Mouse (Mus musculus) embryonic facial prominence, embryonic 10.5 days (tissue): Measurements from ENCODE around the gene Tnfrsf12a. TPM values are rescaled to one million over a fixed set of nuclear protein-coding genes. Genes with fewer than 3 reads are reported as not detected.

Experiments used
- DNase-seq: peaks from one replicate; pipeline ENCODE4 v3.0.0-alpha.2; 2017; ENCODE audit warnings: low spot score
- H3K27ac ChIP-seq: fragments of 300-500 bp; sonication (generic); replicated peaks from 2 replicates; pipeline ENCODE4 v1.5.1; 2016; ENCODE audit warnings: mild to moderate bottlenecking
- H3K27me3 ChIP-seq: fragments of 300-500 bp; sonication (generic); replicated peaks from 2 replicates; pipeline ENCODE4 v1.6.1; 2016; ENCODE audit warnings: low read depth, mild to moderate bottlenecking; ENCODE audit not compliant: poor library complexity, severe bottlenecking
- H3K36me3 ChIP-seq: fragments of 300-500 bp; sonication (generic); replicated peaks from 2 replicates; pipeline ENCODE4 v1.6.1; 2016; ENCODE audit warnings: mild to moderate bottlenecking, moderate library complexity
- H3K4me1 ChIP-seq: fragments of 300-500 bp; sonication (generic); 2 replicates; pipeline ENCODE4 v1.6.1; 2016
- H3K4me3 ChIP-seq: fragments of 300-500 bp; sonication (generic); 2 replicates; pipeline ENCODE4 v1.5.1; 2016; ENCODE audit warnings: mild to moderate bottlenecking, moderate library complexity
- H3K9me3 ChIP-seq: fragments of 300-500 bp; sonication (generic); 2 replicates; pipeline ENCODE4 v1.6.1; 2016; ENCODE audit warnings: mild to moderate bottlenecking
- WGBS: fragments of 180-500 bp; shearing (Covaris S2); methylation state at CpG from one replicate; pipeline ENCODE4 v1.1.7; 2016; 5-methylcytosine and 5-hydroxymethylcytosine counted together
- polyA plus RNA-seq: library from polyadenylated mRNA; unstranded; fragments of >200 nt; fragmentation: Nextera tagmentation; extraction: Ambion mirVana; gene quantifications from 2 replicates; pipeline ENCODE4 v1.2.1, GENCODE M21; 2016

Tnfrsf12a gene
- 4.6 and 6.4 TPM in 2 replicates for polyA plus RNA-seq

DNA sequence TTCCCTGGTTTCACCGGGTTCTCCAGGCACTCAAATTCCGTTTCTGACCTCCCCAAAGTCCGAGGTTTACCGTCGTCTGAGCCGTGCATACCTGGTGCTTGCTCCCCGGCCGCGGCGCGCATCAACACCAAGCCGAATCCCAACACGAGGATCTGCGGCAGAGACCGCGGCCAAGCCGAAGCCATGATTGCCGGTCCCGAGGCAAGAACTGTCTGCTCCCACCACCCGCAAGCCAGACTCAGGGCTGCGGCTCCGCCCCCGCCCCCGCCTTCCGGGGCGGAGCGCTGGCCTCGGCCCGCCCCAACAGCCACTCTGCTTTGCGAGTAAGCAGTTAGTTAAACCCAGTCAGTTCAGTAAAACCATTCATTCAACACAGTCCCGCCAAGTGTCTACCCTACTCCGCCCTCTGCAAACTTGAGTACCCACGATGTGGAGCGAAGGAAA lies at the start of gene Tnfrsf12a:
TSS of gene Tnfrsf12a (minus strand) at position 233 of the 444 bp plus-strand sequence.
- Histone ChIP-seq H3K36me3 (no peaks in the 10 kb centered on the region), H3K4me1 (peaks cover 69% of the 10 kb centered on the region), H3K27ac (peak within 1 kb of the TSS; percentile 58), H3K27me3 (peaks cover 79% of the 10 kb centered on the region), H3K9me3 (no peaks in the 10 kb centered on the region), H3K4me3 (peak within 1 kb of the TSS; percentile 71)
- WGBS, result under 1% methylated on average over 34 of the region's 34 CpGs
- DNase-seq, result peak; percentile 91

DNA sequence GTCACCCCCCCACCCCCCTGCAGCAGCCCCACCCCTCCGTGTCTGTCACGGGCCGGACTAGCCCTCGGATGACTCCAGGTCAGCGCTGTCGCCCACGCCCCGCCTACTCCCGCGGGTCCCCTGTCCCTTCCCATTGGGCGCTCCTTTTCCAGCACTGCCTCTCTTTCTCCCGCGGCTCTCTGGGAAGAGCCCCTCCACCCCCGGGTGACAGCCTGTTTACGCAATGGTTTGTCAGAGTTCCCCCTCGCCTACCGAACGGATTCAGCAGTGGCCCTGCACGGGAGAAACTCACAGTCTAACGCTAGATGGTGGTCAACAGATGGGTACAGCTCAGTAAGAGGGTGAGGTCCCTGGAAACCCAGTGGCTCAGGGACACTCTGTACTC lies 49.5 kb upstream of the Tnfrsf12a start:
- H3K36me3 ChIP-seq, result no peaks in the 10 kb centered on the region
- no peaks in the 10 kb centered on the region for H3K9me3 ChIP-seq
- H3K27ac ChIP-seq, result peak overlapping the region; percentile 94
- peak; percentile 89 for DNase-seq
- H3K4me1 ChIP-seq, result peaks cover 23% of the 10 kb centered on the region
- H3K4me3 ChIP-seq, result peak overlapping the region; percentile 89
- under 1% methylated on average over 20 of the region's 20 CpGs for WGBS
- H3K27me3 ChIP-seq, result peaks cover 4% of the 10 kb centered on the region; the same call in 1 of the 2 replicates

DNA sequence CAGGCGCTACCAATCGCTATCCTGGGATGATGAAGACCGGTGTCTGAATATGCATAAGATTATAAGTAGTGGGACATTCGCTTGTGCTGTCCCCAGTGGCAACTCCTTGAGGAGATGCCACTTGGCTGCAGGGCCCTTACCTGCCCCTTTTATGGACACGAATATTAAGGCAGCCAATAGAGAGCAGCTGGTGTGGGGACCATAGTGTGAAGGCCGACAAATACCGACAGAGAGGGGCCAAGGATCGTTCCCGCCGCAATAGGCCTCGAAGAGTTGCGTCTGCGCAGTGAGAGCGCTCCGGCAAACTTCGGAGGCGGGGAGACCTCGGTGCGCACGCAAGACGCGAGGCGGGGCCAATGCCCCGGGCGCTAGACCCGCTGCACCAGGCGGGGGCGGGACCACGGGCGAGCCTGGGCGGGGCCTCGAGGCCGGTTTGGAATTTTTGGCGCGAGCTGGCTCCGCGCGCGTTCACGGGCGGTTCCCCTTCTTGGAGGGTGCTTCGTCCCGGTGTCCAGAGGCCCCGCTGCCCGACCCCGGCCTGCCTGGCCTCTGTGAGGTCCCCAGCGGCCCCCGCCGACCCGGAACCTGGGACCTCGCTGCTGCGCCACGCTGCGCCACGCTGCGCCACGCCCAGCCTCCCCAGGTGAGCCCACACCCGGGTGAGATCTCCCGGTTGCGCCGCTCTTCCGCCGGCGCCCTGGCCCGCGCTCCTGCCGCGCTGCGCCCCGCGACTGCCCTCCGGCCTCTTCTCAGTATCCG lies 48.9 kb upstream of the Tnfrsf12a start, which contains the start of gene Pkmyt1:
TSS of gene Pkmyt1 (plus strand) at position 338 of the 759 bp plus-strand sequence.
- WGBS, result 2% methylated on average over 73 of the region's 73 CpGs
- Histone ChIP-seq H3K36me3 (no peaks in the 10 kb centered on the region), H3K9me3 (no peaks in the 10 kb centered on the region), H3K4me3 (peak within 1 kb of the TSS; percentile 89), H3K27me3 (peaks cover 9% of the 10 kb centered on the region), H3K27ac (peak within 1 kb of the TSS; percentile 94), H3K4me1 (peaks cover 23% of the 10 kb centered on the region)
- peak; percentile 97 for DNase-seq

DNA sequence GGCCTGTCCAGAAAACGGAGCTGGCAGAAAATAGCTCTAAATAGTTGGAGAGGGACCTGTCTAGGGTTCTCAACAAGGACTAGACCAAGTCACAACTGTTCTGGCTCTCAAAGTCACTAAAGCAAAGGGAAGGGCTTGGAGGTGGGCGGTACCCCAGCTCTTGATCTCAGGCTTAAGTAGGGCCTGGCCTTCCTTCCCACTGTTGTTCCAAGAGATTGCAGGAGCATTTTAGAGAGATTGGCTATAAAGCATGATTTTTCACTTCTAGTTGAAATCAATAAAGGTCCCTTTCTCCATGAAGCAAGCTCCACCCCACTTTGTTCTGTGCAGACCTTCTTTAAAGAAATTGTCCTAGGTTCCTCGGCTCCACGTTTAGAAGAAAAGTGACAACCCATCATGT lies 48.2 kb upstream of the Tnfrsf12a start:
- Histone ChIP-seq H3K27ac (peak overlapping the region; percentile 94), H3K9me3 (no peaks in the 10 kb centered on the region), H3K4me1 (peaks cover 23% of the 10 kb centered on the region), H3K4me3 (peak overlapping the region; percentile 89), H3K27me3 (peaks cover 16% of the 10 kb centered on the region), H3K36me3 (no peaks in the 10 kb centered on the region)
- WGBS, result 64% methylated on average over 4 of the region's 4 CpGs
- no peak for DNase-seq

DNA sequence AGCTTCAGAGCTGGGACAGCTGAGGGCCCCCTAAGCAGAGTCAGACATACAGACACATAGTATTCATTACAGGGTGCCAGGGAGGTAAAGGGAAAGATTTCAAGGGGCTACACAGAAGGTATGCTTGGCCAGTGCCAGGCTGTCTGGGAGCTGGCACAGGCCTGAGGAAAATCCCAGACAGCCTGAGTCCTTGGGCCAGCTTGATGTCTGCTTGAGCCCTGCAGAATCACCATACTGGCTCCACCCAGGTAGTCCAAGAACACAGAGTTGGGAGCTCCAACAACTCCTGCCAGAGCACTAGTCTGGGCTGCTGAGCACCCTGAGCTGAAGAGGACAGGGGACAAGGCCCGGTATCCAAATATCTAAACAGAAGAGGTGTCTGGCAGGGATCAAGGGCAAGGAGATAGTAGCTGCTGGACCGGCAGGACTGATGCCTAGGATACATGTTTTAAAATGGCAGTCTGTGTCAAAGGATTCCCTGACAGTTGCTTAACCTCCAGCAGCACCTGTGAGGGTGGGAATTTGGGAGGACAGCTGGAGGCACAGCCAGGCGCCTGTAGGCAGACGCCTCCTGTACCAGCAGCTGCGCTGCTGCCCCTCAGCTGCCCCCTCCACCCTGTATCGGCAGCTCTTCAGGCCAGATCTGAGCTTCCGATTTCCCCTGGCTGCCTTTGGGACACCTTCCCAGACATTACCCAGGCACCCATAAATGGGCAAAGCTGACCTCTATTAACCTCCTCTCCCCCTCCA lies 45.3 kb upstream of the Tnfrsf12a start, which contains the start of gene 1520401A03Rik:
TSS of gene 1520401A03Rik (minus strand) at position 408 of the 750 bp plus-strand sequence.
- Histone ChIP-seq H3K36me3 (no peaks in the 10 kb centered on the region), H3K27me3 (peaks cover 26% of the 10 kb centered on the region), H3K27ac (no peak within 1 kb of the TSS), H3K4me3 (no peak within 1 kb of the TSS), H3K4me1 (peaks cover 22% of the 10 kb centered on the region), H3K9me3 (no peaks in the 10 kb centered on the region)
- 70% methylated on average over 7 of the region's 7 CpGs for WGBS
- DNase-seq, result no peak

DNA sequence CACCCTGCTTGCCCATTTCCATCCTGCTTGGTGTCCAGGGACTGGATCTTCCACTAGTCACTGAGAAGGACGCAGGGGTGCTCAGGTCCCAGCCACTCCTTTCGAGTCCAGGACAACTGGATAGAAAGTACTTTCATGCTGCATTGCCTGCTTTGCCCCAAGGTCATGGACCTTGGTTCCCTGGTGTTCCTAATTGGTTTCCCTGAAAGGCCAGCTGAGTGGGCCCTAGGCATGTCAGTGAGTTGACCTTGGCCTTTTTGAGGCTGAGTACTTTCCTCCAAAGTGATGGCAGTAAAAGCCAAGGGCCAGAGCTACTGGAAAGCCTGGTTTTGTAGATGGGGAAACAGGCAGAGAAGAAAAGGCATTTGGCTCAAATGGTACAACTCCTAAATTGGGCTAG lies 44.6 kb upstream of the Tnfrsf12a start:
- no peaks in the 10 kb centered on the region for H3K36me3 ChIP-seq

DNA sequence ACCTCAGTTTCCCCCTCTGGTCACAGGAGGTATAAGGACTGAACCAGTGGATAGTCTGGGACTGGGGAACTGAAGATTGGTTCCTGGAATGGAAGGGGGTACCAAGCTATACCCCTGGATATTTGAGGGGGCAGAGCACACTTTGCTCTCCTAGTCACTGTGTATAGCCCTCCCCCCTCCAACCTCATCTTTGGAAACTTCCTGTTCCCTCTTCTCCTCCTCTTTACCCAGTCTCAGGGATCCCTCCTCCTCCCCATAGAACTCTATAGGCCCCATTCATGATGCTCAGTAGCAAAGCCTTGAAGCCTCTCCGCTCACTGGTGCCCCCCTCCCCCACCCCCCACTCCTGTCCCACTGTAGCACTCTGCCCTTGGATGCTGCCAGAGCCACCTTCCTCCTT lies 42.2 kb upstream of the Tnfrsf12a start:
- peaks cover 4% of the 10 kb centered on the region for H3K4me1 ChIP-seq
- no peak overlapping the region for H3K4me3 ChIP-seq
- DNase-seq, result no peak
- H3K27ac ChIP-seq, result no peak overlapping the region
- no peaks in the 10 kb centered on the region for H3K36me3 ChIP-seq
- peaks cover 26% of the 10 kb centered on the region for H3K27me3 ChIP-seq
- H3K9me3 ChIP-seq, result no peaks in the 10 kb centered on the region
- WGBS, result 11% methylated on average over 1 of the region's 1 CpGs

More for the DNA sequence above, 44.6 kb upstream of the Tnfrsf12a start:
- no peak for DNase-seq
- no peaks in the 10 kb centered on the region for H3K9me3 ChIP-seq
- peaks cover 26% of the 10 kb centered on the region for H3K27me3 ChIP-seq
- WGBS, result 82% methylated on average over 2 of the region's 2 CpGs
- H3K4me1 ChIP-seq, result peaks cover 15% of the 10 kb centered on the region
- no peak overlapping the region for H3K27ac ChIP-seq
- no peak overlapping the region for H3K4me3 ChIP-seq

DNA sequence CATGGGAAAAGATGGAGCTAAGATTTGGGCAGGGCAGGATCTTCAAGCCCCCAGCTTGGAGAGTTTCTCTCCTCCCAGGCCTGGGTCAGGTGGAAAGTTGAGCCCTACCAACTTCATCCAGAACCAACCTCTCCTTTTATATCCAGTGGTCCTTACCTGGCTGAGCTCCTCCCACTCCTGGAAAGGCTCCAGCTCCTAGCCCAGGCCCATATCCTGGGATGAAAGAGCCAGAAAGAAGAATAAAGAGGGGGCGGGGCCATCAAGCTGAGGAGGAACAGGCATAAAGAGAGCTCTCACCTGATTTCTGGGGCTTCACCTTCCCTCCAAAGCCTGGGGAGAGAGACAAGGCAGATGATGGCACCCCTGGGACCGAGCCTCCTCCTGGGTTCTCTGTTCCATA lies 39.7 kb upstream of the Tnfrsf12a start:
- WGBS, result 67% methylated on average over 2 of the region's 2 CpGs
- Histone ChIP-seq H3K4me3 (no peak overlapping the region), H3K27ac (no peak overlapping the region), H3K4me1 (peaks cover 4% of the 10 kb centered on the region), H3K9me3 (no peaks in the 10 kb centered on the region), H3K36me3 (no peaks in the 10 kb centered on the region), H3K27me3 (peaks cover 26% of the 10 kb centered on the region)
- no peak for DNase-seq

DNA sequence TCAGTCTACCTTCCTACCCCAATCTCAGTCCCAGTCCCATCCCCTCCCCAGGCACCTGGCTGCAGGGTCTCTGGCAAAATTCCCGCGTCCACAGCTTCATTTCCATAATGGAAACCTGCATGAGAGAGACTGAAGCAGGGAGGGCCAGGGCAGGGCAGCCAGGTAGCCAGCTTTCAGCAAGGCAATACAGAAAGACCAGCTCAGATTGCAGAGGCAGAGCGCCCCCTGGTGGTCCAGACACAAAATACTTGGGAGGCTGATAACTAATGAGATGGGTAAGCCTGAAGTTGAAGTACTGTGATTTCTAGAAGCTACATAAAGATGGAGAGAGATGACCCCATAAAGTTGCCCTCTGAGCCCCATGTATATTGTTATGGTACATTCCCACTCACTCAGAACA lies 28.9 kb upstream of the Tnfrsf12a start:
- H3K4me1 ChIP-seq, result peaks cover 14% of the 10 kb centered on the region
- H3K36me3 ChIP-seq, result no peaks in the 10 kb centered on the region
- peaks cover 23% of the 10 kb centered on the region for H3K27me3 ChIP-seq
- peak; percentile 86 for DNase-seq
- WGBS, result 0% methylated on average over 3 of the region's 3 CpGs
- no peak overlapping the region for H3K4me3 ChIP-seq
- H3K27ac ChIP-seq, result no peak overlapping the region
- H3K9me3 ChIP-seq, result no peaks in the 10 kb centered on the region

DNA sequence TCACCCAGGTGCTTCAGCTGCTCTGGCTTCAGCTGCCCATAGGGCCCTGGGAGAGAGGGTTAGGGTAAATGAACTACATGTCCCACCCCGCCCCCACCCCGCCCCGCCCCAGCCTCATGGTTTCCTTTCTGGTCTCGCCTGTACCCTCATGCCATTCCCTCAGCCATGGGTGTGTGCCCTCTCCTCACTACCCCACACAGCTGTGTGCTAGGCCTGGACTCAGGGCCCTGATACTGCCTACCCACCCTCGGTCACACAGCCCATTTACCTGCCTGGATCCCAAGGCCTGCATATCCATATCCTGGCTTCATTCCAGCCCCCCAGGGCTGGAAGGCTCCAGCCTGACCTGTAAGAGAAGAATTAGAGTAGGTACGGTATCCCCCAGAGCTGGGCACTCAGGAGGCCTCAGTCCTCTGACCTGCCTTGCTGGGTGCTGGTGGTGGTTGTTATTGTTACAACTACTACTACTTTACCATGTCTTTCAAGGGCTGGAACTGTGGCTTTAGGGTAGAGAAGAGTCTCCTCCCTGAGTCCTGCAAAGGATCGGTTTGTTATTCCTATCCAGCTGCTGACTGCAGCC lies 28.3 kb upstream of the Tnfrsf12a start:
- H3K36me3 ChIP-seq, result no peaks in the 10 kb centered on the region
- no peak overlapping the region for H3K27ac ChIP-seq
- no peaks in the 10 kb centered on the region for H3K9me3 ChIP-seq
- no peak overlapping the region for H3K4me3 ChIP-seq
- peaks cover 14% of the 10 kb centered on the region for H3K4me1 ChIP-seq
- peaks cover 27% of the 10 kb centered on the region for H3K27me3 ChIP-seq
- WGBS, result 80% methylated on average over 7 of the region's 7 CpGs
- DNase-seq, result no peak

DNA sequence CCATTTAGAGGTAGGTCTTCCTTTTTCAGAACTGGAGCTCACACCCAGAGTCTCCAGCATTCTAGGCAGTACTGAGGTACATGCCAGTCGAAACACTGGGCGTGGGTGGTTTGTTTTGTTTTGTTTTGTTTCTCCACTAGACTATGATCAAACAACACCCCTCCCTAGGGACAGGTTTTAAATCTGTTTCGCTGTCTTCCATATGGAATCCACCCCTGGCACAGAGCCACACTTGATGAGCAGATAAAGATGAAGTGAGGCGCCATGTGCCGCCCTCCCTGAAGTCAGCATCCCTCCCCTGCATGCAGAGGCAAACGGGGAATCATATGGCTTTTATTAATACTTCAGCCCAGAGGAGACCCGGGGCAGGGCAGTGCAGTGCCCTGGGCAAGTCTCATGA lies 27.5 kb upstream of the Tnfrsf12a start:
- no peaks in the 10 kb centered on the region for H3K9me3 ChIP-seq
- peaks cover 28% of the 10 kb centered on the region for H3K27me3 ChIP-seq
- H3K27ac ChIP-seq, result no peak overlapping the region
- H3K36me3 ChIP-seq, result no peaks in the 10 kb centered on the region
- peak; percentile 28 for DNase-seq
- H3K4me1 ChIP-seq, result peaks cover 20% of the 10 kb centered on the region
- H3K4me3 ChIP-seq, result no peak overlapping the region
- WGBS, result 53% methylated on average over 7 of the region's 7 CpGs

DNA sequence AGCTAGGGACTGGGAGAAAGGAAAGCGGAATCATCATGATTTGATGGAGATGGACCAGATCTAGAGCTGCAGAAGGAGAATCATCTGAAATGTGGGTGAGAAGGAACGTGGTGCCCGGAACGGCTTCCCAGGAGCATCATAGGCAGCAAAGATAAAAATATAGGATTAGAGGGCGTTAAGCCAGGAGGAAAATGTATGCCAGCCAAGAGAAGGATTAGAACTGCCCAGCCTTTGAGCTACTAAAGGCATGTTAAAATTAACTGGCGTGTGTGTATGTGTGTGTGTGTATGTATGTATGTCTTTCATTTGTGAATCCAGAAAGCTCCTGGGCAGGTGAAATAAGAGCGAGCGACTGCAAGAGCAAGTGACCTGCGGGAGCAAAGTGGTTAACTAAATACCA lies 26.0 kb upstream of the Tnfrsf12a start:
- WGBS, result 88% methylated on average over 9 of the region's 9 CpGs
- DNase-seq, result no peak
- peaks cover 33% of the 10 kb centered on the region for H3K4me1 ChIP-seq
- no peaks in the 10 kb centered on the region for H3K36me3 ChIP-seq
- H3K9me3 ChIP-seq, result no peaks in the 10 kb centered on the region
- H3K4me3 ChIP-seq, result no peak overlapping the region
- H3K27me3 ChIP-seq, result peaks cover 43% of the 10 kb centered on the region
- no peak overlapping the region for H3K27ac ChIP-seq
